Mouse (Mus musculus) adrenal gland, postnatal 36 days (tissue): ENCODE results near the gene Rasl10a. TPM values are rescaled to one million over a fixed set of nuclear protein-coding genes. Genes with fewer than 3 reads are reported as not detected.

ENCODE experiments used
- DNase-seq, 2 experiments: peaks; one replicate each; pipeline ENCODE4 v3.0.0; 2021; ENCODE audit warnings: mixed read lengths in 1 of 2
- long read RNA-seq, 2 experiments: library from polyadenylated mRNA; stranded (forward); transcript quantifications; one replicate each; pipeline ENCODE4 v2.0.0; 2021; ENCODE audit warnings: borderline sequencing depth in 2 of 2
- total RNA-seq, 2 experiments: library from RNA; stranded (reverse); gene quantifications; 2 replicates each; pipeline ENCODE4 v1.2.3; 2021

Gene Rasl10a
- under 1 TPM in 1 of 2 experiments, not detected in 1; 0.56 TPM for total RNA-seq
- long read RNA-seq, experiment 1, partial matches to known transcripts: 1 of 1 reads
- long read RNA-seq, experiment 1, other reads (novel, unspliced or antisense): 0 of 1 reads
- long read RNA-seq, experiment 2: 0 reads

DNA sequence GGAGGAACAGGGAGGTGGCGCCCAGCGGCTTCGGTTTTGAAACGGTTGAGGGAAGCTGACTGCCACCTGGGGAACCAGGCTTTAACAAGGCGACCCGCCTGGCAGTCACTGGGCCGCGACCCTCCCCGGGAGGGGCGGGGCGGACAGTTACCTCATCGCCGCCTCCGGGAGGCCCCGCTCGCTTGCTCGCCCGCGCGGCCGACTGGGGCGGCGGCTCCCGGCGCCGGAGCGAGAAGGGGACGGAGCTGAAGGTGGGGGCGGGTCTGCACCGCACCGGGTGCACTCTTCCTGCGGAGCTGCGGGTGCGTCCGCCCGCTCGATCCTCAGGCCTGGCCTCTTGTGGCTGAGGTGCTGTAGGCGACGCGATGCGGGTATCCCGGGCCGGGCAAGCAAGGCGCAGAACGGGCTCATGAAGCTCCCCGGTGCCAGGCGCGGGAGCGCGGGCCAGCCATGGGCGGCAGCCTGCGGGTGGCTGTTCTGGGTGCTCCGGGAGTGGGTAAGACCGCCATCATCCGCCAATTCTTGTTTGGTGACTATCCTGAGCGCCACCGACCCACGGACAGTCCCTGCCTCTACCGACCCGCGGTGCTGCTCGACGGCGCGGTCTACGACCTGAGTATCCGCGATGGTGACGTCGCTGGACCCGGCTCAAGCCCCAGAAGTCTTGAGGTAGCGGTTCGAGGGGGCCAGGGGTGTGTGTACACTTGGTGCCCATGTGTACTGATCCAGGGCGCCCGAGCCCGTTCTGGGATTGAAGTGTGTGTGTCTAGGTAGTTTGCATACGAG is at the start of gene Rasl10a:
TSS of gene Rasl10a (plus strand) at position 273 of the 786 bp plus-strand sequence.
- DNase-seq: peak; percentile 45 to 58

DNA sequence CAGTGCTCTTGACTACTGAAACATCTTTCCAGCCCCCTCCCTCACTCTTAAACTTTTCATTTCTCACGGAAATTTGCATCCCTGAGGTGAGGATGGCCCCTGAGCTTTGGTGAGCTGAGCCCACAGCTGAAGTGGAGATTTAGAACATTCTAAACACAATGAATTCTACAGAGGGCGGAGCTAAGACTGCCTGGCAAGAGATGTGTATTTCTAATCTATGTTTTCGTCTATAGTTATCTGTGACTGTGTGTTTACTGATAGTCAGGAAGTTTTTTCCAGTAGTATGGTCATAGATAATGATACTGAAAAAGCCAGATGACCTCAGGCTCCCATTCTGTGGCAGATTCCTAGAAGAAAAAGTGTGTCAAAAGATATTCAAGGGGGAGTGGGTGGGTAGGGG is 49.1 kb upstream of the Rasl10a start:
- DNase-seq: no peak

DNA sequence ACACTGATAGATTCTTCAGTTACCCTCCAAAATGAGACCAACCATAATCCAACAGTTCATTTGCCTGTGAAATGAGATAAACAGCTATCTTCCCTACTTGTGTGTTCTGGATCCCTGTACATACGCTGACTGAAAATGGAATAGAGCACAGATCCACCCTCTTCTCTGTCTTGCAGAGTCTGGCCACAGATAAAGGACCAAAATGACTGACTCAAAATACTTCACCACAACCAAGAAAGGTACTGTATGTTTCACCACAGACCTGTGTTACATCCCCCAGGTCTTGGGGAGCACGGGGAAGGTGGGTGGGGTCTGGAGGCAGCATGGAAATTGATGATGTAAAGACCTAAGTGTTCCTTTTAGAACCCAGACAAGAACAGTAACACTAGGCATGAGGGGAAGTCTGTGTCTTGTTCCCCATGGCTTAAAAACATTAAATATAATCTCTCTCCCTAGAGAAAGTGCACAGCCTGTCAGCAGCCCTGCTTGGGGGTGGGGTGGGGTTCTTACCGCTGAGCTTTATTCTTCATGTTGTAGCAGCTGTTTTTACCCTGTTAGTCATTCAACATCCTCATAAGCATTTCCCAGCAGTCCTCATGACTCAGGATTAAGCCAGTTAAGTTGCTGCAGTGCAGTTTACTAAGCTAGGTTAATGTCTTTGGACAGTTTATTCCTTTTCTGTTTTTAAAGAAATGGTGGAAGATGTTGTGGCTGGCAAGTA is 48.4 kb upstream of the Rasl10a start:
- DNase-seq: no peak

DNA sequence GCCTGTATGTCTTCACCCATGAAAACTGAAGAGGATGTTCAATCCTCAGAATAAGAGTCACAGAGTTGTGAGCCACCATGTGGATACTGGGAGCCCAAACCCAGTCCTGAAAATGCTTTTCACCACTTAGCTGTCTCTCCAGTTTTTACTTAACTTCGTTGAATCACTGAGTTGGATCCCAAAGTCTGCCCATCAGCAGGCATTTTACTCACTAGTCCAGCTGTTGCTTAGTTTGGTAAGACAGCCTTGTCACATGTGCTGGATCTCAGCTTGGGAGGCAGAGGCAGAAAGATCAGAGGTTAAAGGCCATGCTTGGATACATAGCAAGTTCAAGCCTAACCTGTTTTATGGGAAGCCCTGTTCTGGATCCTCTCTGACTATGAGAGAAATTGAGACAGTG is 47.7 kb upstream of the Rasl10a start:
- no peak for DNase-seq

DNA sequence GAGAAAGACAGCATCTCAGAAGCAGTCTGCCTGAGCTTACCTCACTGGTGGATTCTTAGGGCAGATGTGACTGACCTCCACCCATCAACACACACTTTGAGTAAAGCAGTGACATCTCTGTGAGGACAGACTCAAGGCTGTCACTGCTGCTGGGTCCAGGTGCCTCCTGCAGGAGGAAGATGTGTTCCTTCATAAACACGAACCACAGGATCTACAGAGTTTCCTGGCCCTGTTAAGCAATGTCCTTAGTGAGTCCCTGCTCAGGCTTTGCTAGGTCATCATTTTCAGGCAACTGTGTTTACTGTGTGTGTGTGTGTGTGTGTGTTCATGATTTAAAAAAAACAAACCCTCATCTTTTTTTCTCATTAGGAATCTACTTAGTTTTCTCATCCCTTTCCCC is 46.4 kb upstream of the Rasl10a start:
- DNase-seq: no peak

DNA sequence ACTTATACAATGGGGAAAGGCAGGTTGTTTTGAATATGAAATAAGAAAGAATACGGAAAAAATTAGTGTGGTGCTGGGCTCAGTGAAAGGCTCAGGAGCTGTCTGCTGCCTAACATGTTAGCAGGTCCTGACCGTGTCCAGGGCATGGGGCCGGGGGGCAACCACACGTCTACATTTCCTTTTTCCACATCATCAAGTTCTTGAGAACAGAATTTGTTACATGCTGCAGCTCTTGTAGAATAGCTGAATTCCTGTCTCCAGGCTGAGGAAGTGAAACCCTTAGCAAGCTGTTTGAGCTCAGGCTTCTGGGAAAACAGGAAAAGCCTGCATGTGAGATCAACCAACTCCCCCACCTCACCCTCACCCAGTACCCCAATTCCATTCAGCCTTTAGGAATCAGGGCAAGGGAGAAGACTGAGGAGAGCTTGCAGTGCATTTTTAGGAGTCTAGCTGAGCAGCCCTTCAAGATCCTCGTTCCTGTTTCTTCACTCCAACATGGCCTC is 45.7 kb upstream of the Rasl10a start:
- DNase-seq: no peak

DNA sequence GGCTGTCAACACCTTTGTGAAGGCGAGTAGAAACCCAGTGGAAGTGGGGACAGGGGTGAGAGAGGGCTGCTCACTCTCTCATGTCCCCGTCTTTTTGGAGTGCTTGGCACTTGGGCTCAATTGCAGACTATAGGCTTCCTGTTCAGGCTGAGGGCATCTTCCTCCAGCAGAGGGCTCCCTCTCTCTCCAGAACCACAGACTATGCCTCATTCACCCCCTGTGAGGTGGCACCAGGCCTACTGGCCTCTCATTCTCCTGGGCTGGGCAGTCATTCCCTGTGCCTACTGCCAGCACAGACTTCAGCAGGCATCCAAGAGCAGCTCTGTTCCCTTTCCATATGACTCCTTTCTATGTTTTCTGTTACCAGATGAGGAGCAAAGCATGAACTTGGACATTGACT is 42.2 kb upstream of the Rasl10a start:
- peak; percentile 79 to 87 for DNase-seq

DNA sequence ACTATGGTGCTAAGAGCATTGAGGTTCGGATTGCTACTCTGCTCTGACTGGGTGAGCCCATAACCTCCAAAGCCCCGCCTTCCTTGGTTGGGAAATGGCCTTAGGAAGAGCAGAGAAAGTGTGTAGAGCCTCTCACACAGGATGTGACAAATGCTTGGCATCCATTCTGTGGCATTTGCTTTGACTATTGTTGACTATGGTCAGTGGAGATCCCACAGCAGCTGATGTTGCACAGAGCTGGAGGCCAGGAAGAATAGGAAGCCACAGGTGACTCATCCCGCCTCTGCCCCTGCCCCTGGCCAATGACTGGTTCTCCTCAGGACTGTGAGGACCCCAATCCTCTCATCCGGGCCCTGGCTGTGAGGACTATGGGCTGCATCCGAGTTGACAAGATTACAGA is 41.6 kb upstream of the Rasl10a start:
- DNase-seq: no peak

DNA sequence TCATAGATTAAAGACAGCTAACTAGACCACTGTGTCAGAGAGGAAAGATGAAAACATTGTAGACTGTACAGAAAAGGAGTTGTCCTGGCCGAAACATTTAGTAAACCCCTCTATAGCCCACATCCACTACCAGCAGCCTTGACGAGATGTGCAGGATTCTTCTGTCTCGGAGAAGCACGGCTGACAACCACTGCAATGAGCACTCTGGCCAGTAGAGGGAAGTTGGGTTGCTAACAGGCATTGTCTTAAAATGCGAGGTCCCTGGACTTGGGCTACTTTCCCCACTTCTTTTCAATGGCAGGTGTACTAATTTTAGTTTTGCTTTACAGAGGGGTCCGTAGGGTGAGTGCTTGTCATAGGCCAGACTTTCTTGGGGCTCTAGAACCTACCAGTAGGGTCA is 40.4 kb upstream of the Rasl10a start:
- DNase-seq: peak; percentile 32 to 38

DNA sequence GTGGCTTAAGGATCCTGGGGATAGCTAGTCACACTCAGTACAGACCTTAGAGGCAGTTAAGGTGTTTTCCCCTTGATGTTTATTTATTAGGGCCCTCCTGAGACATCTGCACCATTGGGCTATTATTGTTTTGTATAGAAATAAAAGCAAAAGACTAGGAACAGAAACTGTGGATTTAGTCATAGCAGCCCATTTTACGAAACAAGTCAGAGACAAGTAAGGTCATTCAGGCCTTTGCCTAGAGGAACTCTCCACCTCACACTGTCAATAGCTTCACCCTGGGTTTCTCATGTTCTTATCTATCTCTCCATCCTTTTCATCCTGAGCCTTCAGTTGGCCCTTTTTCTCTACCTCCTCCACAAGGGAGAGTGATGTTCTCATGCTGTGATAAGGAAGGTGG is 32.8 kb upstream of the Rasl10a start:
- no peak for DNase-seq

DNA sequence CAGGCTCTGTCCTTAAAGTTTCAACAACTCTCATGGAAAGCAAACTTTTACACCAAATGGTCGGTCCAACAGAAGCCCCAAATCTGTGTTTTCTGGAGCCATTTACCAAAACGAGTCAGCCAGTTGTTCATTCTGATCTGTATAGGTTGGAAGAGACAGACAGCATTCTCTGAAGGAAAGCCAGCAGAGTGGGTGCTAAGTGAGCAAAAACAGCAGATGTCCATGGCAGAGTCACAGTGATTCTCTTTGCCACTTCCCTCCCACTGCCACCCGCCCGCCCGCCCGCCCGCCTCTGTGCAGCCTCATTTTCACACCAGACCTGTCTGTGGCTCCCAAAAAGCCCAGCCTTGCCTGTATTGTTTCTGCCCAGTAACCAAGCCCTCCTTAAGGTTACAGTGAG is 29.7 kb upstream of the Rasl10a start:
- no peak for DNase-seq

DNA sequence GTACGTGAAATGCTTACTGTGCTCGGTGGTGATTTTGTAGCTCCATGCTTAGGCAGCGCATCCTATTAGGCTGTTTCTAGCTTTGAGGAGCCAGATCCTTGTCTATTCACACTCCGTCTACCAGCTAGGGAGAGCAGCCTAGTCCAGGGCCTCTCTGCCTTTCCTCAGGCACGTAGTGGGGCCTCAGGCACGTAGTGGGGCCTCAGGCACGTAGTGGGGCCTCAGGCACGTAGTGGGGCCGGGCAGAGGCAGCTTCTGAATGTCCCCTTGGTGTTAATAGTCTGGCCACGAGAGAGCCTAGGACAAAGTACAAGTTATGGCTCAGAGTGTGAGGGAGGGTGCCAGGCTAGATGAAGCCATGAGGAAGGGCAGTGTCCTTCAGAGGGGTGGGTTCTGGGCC is 25.2 kb upstream of the Rasl10a start:
- no peak for DNase-seq

DNA sequence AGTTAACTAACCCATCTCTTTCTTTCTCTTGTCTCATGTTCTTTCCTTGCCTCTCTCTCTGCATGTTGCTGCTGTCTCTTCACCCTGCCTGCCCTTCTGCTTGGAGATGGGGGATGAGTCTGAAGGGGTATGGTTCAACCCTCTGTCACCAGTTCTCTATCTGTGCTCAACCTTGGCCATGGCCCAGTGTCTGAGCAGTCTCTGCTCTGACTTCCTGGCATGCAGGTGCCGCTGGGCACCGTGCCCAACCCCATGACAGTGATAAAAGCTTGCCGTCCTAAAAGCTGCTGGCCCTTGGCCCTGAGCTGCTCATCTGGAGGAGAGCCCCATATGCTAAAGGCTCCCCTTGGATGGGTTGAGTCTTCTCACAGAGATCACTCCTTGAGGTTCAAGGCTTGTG is 24.8 kb upstream of the Rasl10a start:
- peak; percentile 84 to 86 for DNase-seq

DNA sequence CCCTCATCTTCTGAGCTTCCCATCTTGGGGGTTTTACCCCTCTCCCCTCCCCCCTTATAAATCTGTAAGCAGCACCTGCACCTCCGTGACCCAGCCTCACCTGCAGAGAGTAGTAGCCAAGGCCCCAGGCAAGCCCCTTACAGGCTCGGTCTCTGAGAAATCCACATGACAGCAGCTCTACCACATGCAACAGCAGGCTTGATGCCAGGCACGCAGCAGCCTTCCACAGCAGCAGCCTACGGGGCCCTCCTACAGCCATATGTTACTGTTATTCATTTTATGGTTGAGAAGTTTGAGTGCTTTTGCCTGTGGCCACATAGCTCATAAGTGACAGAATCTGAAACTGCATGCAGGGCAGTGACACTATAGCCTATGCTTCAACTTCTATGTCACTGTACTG is 22.5 kb upstream of the Rasl10a start:
- DNase-seq: no peak

DNA sequence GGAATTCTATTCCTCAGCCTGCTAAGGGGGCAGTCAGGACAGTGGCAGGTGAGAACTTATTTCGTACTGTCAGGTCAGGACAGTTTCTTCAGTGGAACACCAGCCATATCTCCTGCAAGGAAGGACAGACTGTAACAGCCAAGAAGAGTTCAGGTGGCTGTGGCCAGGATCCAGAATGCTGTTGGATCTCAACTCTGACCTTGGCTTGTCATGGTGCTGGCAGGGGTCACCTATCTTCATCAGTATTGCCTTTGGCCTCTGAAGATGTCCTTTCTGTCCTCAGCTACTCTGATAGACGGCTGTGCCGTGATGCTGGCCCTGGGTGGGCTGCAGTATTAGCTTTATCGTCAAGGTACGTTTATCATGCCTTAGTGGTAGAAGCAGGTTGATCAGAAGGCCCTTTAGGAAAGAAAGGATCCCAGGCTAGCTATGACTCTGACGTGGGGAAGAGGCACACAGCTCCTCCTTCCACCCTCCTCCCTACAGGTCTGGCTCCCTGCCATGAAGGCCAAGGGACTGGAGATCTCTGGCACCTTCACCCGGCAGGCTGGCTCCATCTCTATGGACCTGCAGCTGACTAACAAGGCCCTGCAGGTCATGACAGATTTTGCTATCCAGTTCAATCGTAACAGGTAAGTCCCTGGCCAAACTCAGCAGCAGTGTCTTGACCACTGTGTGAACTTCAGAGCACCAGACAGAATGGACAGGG is 20.6 kb upstream of the Rasl10a start:
- peak; percentile 80 to 82 for DNase-seq

DNA sequence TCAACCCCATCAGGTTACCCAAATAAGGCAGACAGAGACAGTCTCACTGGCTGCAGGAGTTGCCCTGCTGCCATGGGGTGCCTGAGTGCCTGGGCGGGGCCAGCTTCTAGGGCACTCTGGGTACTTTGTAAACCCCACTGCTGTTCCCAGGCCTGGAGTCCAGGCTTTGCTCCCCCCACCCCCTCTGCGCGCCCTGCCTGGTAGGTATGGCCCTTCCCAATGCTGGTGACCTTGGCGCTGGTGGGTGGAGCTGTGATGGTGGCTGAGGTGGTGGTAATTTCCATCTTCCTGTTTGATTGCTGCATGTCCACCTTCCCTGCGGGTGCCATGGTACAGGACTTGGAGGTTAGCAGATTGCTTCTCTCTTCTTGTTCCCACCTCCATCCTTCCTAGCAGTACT is 17.3 kb upstream of the Rasl10a start:
- DNase-seq: no peak

DNA sequence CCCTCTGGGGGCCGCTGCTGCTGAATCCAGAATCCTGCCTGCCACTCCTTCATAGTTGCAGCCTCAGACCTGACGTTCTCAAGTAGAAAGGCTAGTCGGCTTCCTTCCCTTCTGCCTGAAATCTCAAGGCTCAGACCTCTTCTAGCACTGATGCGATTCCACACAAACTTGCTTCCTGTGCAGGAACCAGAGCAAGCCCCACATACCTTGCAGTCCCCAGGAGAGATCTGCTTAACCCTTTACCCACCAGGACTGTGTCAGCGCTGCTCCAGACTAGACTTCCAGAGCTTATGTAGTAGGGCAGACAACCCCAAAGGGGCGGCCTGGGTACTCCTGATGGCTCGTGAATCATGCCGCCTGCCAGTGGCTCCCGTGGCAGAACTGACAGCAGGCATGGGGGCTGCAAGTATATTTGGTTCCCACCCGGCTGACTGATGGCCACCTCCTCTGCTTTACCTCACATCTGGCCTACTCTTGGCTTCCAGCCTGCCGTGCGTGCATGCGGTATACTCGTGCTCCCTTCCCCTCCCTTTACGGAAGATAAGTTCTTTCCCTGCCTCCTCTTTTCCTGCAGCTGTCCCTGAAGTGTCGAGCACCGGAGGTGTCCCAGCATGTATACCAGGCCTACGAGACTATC is 16.7 kb upstream of the Rasl10a start:
- DNase-seq: no peak

DNA sequence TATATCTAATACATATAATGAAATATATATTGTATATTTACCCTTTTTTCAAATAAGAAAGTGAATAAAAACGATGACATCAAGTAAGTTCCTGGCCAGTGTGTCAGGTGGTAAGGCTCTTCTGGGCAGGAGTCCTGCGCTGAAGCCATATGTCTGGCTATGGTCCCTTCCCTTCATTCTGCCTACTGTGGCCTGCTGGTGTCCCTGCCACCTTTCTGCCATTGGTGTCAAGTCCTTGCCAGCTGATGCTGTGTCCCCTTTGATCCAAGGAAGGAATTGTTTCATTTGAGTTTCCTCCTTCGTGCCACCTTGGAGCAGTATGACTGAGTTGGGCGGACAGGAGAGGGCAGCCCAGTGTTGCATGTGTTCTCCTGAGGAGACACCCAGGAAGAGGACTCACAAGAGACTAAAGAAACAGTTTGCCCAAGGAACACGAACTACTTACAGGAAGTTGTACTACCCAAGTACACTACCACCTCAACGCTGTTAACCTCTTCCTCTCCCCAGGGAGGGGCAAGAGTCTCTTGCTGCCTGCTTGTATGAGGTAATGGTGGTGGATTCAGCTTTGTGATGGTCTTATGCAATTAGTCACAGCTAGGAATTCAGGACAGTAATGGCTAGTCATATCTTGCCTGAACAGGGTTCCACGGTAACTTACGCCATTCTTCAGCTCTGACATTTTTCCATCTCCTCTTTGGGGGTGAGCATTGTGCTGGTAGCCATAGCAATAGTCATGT is 15.1 kb upstream of the Rasl10a start:
- no peak for DNase-seq

DNA sequence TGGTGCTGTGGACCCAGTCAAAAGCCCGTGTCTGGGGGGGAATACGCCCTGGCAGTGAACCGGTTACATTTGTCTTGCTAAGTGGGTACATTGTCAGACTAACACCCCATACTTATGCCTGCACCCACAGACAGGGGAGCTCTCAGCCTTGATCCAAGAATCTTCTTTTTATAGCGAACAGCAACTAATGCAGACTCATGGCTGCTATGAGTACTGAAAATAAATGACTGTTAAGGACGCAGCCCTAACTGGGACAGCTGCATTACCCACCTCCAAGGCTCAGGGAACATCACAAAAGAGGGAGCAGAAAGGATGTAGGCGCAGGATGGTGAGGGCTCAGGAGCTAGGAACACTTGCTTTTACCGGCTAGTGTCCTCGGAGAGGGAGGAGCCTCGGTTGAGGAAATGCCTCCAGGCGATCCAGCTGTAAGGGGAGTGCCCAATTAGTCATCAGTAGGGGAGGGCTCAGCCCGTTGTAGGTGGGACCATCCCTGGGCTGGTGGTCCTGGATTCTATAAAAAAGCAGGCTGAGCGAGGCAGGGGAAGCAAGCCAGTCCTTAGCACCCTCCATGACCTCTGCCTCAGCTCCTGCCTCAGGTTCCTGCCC is 11.5 kb upstream of the Rasl10a start:
- DNase-seq: no peak

DNA sequence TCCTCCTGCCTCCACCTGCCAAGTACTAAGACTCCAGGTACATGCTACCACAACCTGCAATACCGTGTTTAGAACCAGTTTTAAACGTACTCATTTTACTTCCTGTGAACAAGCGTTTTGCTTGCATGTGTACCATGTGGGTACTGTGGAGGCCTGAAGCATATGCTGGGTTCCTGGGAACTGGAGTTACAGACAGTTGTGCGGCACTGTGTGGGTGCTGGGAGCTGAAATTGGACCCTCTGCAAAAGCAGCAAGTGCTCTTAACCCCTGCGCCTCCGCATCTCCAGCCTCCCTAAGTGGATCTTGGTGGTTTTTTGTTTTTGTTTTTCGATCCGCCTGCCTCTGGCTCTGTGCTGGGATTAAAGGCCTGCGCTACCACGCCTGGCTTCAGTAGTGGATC is 6.3 kb upstream of the Rasl10a start:
- no peak for DNase-seq
